Mouse (Mus musculus): ENCODE data around the gene Papss2. TPM values are rescaled to one million over a fixed set of nuclear protein-coding genes. Genes with fewer than 3 reads are reported as not detected.

Gene Papss2
- polyA plus RNA-seq, 1 experiment from 2014 or later, result 5.5 TPM

DNA sequence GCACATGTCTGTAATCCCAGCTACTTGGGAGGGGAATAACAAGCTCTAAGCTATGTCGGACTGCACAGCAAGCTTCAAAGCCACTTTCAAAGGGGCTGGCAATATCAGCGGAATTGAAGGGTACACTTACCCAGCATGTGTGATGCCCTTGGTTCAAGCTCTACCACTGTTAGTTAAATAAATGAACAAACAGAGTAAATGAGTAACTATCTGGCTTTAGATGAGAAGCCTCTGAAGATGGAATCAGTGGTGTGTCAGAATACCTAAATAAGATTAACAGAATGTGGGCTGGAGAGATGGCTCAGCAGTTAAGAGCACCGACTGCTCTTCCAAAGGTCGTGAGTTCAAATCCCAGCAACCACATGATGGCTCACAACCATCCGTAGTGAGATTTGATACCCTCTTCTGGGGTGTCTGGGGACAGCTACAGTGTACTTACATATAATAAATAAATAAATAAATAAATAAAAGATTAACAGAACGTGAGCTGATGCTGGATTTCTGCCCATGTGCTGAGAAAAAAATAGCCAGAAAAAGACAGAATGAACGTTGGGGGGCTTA is 33.1 kb downstream of the Papss2 start:
- Histone ChIP-seq H3K27me3 (ENCODE audit: control insufficient read depth, insufficient read depth, low read length) (no peaks in the 10 kb centered on the region), H3K4me1 (ENCODE audit: control insufficient read depth, insufficient read depth, low read length) (no peaks in the 10 kb centered on the region), H3K36me3 (replicated peaks; ENCODE audit: control insufficient read depth, insufficient read depth, low read depth, low read length) (no peaks in the 10 kb centered on the region), H3K4me3 (ENCODE audit: low read depth, low read length) (no peak overlapping the region), H3K9me3 (replicated peaks; ENCODE audit: control insufficient read depth, low read length) (no peaks in the 10 kb centered on the region), H3K27ac (replicated peaks; ENCODE audit: low read depth, low read length) (no peak overlapping the region), H3K9ac (replicated peaks; ENCODE audit: low read length) (no peak overlapping the region), H3K4me2 (ENCODE audit: low read depth, low read length) (no peak overlapping the region)
- DNase-seq (ENCODE audit: low spot score), result no peak
- 81% methylated on average over 7 of the region's 7 CpGs for WGBS
- ATAC-seq (replicated peaks; ENCODE audit: insufficient number of reproducible peaks, low FRiP score, low TSS enrichment, low read depth), result no peak

- WGBS, result 75% methylated on average over 8 of the region's 8 CpGs
- Histone ChIP-seq H3K9me3 (replicated peaks; ENCODE audit: control insufficient read depth, low read length) (no peaks in the 10 kb centered on the region), H3K27me3 (ENCODE audit: control insufficient read depth, insufficient read depth, low read length) (no peaks in the 10 kb centered on the region), H3K27ac (replicated peaks; ENCODE audit: low read depth, low read length) (no peak overlapping the region), H3K4me2 (ENCODE audit: low read depth, low read length) (no peak overlapping the region), H3K4me3 (ENCODE audit: low read depth, low read length) (no peak overlapping the region), H3K36me3 (replicated peaks; ENCODE audit: control insufficient read depth, insufficient read depth, low read depth, low read length) (no peaks in the 10 kb centered on the region), H3K4me1 (ENCODE audit: control insufficient read depth, insufficient read depth, low read length) (no peaks in the 10 kb centered on the region), H3K9ac (replicated peaks; ENCODE audit: low read length) (no peak overlapping the region)
- DNase-seq (ENCODE audit: low spot score) (no peak), ATAC-seq (replicated peaks; ENCODE audit: insufficient number of reproducible peaks, low FRiP score, low TSS enrichment, low read depth) (no peak)
Observed at GRCm38 (mm10) chr19:32634916-32635315, 39.3 kb downstream of the Papss2 start.

DNA sequence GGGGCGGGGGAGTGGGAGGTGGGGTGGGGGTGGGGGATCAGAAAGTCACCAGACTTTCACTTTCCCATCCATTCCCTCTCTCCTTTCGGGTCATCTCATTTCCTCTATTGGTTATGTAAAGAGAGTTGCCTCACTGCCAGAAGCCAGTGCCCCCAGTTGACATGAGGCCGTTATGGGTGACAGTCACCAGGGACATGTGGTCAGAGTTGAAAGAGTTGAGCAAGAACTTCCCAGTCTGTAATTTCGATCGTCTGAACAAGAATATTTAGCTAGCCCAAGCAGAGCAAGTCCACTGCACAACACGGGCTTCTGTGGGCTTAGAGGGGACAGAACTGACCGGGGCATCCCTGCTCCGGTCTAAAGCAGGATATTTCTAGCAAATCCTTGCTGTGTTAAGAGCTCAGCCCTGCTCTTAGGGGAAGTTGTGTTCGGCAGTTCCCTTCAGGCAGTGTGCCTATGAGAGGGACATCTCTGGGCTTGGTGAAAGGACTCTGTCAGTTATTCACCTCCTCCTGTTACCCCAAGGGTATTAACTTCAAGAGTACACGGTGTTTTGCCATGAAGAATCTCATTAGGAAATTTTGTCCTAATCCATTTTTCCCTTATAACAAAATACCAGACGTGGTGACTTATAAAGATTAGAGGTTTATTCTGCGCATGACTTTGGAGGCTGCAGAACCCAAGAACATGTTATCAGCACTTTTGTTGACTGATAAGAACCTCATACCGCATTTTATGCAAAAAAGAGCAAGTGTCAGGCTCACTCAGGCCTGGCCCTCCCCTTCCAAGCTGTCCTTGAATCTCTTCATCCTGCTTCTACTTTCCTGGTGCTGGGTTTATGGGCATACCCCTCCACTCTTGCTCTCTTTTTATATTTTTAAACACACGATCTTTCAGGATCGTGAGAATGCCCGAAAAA is 42.0 kb downstream of the Papss2 start:
- Histone ChIP-seq H3K9ac (replicated peaks; ENCODE audit: low read length) (no peak overlapping the region), H3K27ac (replicated peaks; ENCODE audit: low read depth, low read length) (no peak overlapping the region), H3K4me2 (ENCODE audit: low read depth, low read length) (no peak overlapping the region), H3K27me3 (ENCODE audit: control insufficient read depth, insufficient read depth, low read length) (no peaks in the 10 kb centered on the region), H3K4me1 (ENCODE audit: control insufficient read depth, insufficient read depth, low read length) (no peaks in the 10 kb centered on the region), H3K4me3 (ENCODE audit: low read depth, low read length) (no peak overlapping the region), H3K9me3 (replicated peaks; ENCODE audit: control insufficient read depth, low read length) (no peaks in the 10 kb centered on the region), H3K36me3 (replicated peaks; ENCODE audit: control insufficient read depth, insufficient read depth, low read depth, low read length) (no peaks in the 10 kb centered on the region)
- DNase-seq (ENCODE audit: low spot score) (no peak), ATAC-seq (replicated peaks; ENCODE audit: insufficient number of reproducible peaks, low FRiP score, low TSS enrichment, low read depth) (no peak)
- WGBS, result 70% methylated on average over 16 of the region's 16 CpGs

DNA sequence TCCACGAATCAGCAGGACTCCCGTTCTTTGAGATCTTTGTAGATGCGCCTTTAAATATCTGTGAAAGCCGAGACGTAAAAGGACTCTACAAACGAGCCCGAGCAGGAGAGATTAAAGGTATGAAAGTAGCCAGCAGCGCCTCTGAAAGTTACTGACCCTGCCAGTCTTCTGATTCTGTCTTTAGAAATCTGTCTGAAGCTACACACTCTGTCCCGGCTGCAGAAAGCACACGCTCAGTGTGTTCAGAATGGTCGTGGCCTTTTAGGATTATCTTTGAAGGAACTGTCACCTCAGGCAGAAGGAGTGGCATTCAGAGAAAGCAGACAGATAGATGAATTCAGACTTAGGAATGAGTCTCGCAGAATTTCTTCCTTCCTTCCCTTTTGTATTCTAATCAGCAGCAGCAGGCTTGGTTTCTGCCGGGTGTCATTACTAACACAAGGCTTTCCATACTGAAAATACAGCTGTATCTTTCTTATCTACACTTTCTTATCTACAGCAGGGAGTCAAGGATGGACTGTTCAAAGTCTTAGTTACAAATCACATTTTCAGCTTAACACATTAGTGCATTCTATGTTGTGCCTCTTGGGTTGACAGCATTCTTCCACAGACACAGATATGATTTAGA is 42.8 kb downstream of the Papss2 start:
- WGBS, result 52% methylated on average over 13 of the region's 13 CpGs

GRCm38 (mm10) chr19:32641535-32641934 is 45.9 kb downstream of the Papss2 start:
- DNase-seq (ENCODE audit: low spot score) (no peak), ATAC-seq (replicated peaks; ENCODE audit: insufficient number of reproducible peaks, low FRiP score, low TSS enrichment, low read depth) (no peak)
- H3K9ac ChIP-seq (replicated peaks; ENCODE audit: low read length), result no peak overlapping the region
- H3K36me3 ChIP-seq (replicated peaks; ENCODE audit: control insufficient read depth, insufficient read depth, low read depth, low read length), result no peaks in the 10 kb centered on the region
- no peak overlapping the region for H3K27ac ChIP-seq (replicated peaks; ENCODE audit: low read depth, low read length)
- H3K4me1 ChIP-seq (ENCODE audit: control insufficient read depth, insufficient read depth, low read length), result no peaks in the 10 kb centered on the region
- no peak overlapping the region for H3K4me2 ChIP-seq (ENCODE audit: low read depth, low read length)
- no peaks in the 10 kb centered on the region for H3K27me3 ChIP-seq (ENCODE audit: control insufficient read depth, insufficient read depth, low read length)
- no peaks in the 10 kb centered on the region; the same call in 1 of the 2 replicates for H3K9me3 ChIP-seq (replicated peaks; ENCODE audit: control insufficient read depth, low read length)
- 91% methylated on average over 7 of the region's 7 CpGs for WGBS
- no peak overlapping the region for H3K4me3 ChIP-seq (ENCODE audit: low read depth, low read length)

More for the DNA sequence above, 42.8 kb downstream of the Papss2 start:
- DNase-seq (ENCODE audit: low spot score) (no peak), ATAC-seq (replicated peaks; ENCODE audit: insufficient number of reproducible peaks, low FRiP score, low TSS enrichment, low read depth) (no peak)
- no peaks in the 10 kb centered on the region for H3K27me3 ChIP-seq (ENCODE audit: control insufficient read depth, insufficient read depth, low read length)
- no peak overlapping the region for H3K9ac ChIP-seq (replicated peaks; ENCODE audit: low read length)
- H3K4me1 ChIP-seq (ENCODE audit: control insufficient read depth, insufficient read depth, low read length), result no peaks in the 10 kb centered on the region
- H3K9me3 ChIP-seq (replicated peaks; ENCODE audit: control insufficient read depth, low read length), result no peaks in the 10 kb centered on the region
- no peak overlapping the region for H3K4me2 ChIP-seq (ENCODE audit: low read depth, low read length)
- no peak overlapping the region for H3K4me3 ChIP-seq (ENCODE audit: low read depth, low read length)
- H3K36me3 ChIP-seq (replicated peaks; ENCODE audit: control insufficient read depth, insufficient read depth, low read depth, low read length), result no peaks in the 10 kb centered on the region
- H3K27ac ChIP-seq (replicated peaks; ENCODE audit: low read depth, low read length), result no peak overlapping the region

DNA sequence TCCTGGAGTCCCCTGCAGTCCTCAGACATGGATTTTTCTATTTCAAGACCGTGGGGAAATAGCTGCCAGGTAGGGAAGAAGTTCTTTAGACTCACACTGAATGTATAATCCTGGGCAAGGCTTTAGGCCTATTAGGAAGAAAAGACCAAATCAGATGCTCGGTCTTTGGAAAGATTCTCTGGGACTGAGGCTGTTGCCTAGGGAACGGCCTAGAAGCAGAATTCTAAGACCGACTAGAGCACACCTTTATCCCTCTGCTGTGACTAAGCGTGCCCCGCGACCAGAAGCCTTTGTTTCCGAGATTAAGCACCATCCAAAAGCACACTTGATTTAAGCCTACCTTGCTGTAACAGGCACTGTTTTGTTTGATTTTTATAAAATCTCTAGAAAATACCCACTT is 46.4 kb downstream of the Papss2 start:
- H3K4me1 ChIP-seq (ENCODE audit: control insufficient read depth, insufficient read depth, low read length), result no peaks in the 10 kb centered on the region
- no peaks in the 10 kb centered on the region; the same call in 1 of the 2 replicates for H3K9me3 ChIP-seq (replicated peaks; ENCODE audit: control insufficient read depth, low read length)
- WGBS, result 72% methylated on average over 8 of the region's 8 CpGs
- H3K27me3 ChIP-seq (ENCODE audit: control insufficient read depth, insufficient read depth, low read length), result no peaks in the 10 kb centered on the region
- no peaks in the 10 kb centered on the region for H3K36me3 ChIP-seq (replicated peaks; ENCODE audit: control insufficient read depth, insufficient read depth, low read depth, low read length)
- H3K4me3 ChIP-seq (ENCODE audit: low read depth, low read length), result no peak overlapping the region
- ATAC-seq (replicated peaks; ENCODE audit: insufficient number of reproducible peaks, low FRiP score, low TSS enrichment, low read depth) (no peak), DNase-seq (ENCODE audit: low spot score) (no peak)
- H3K9ac ChIP-seq (replicated peaks; ENCODE audit: low read length), result no peak overlapping the region
- no peak overlapping the region for H3K4me2 ChIP-seq (ENCODE audit: low read depth, low read length)
- no peak overlapping the region for H3K27ac ChIP-seq (replicated peaks; ENCODE audit: low read depth, low read length)

GRCm38 (mm10) chr19:32643642-32644041 is 48.1 kb downstream of the Papss2 start:
- no peaks in the 10 kb centered on the region for H3K27me3 ChIP-seq (ENCODE audit: control insufficient read depth, insufficient read depth, low read length)
- DNase-seq (ENCODE audit: low spot score) (no peak), ATAC-seq (replicated peaks; ENCODE audit: insufficient number of reproducible peaks, low FRiP score, low TSS enrichment, low read depth) (no peak)
- H3K27ac ChIP-seq (replicated peaks; ENCODE audit: low read depth, low read length), result no peak overlapping the region
- H3K4me3 ChIP-seq (ENCODE audit: low read depth, low read length), result no peak overlapping the region
- no peaks in the 10 kb centered on the region; the same call in 1 of the 2 replicates for H3K9me3 ChIP-seq (replicated peaks; ENCODE audit: control insufficient read depth, low read length)
- no peak overlapping the region for H3K4me2 ChIP-seq (ENCODE audit: low read depth, low read length)
- no peak overlapping the region for H3K9ac ChIP-seq (replicated peaks; ENCODE audit: low read length)
- 94% methylated on average over 3 of the region's 3 CpGs for WGBS
- H3K36me3 ChIP-seq (replicated peaks; ENCODE audit: control insufficient read depth, insufficient read depth, low read depth, low read length), result no peaks in the 10 kb centered on the region
- no peaks in the 10 kb centered on the region for H3K4me1 ChIP-seq (ENCODE audit: control insufficient read depth, insufficient read depth, low read length)

DNA sequence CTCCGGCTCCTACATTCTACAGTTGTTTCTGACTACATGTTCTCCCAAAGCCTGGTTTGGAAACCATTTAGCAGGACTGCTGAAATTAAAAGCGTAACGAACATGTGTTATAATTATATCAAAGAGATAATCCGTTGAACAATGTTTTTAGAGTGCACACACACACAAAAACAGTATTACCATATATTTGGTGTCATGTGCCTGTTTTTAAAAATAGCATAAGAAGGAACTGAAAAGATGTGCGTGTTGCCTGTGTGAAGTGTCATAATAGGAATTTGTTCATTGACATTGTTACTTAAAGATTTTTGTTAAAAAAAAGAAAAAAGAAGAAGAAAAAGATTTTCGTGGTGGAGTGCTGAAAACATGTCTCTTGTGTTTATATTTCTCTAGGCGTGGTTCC is 50.3 kb downstream of the Papss2 start:
- DNase-seq (ENCODE audit: low spot score), result no peak
- H3K9me3 ChIP-seq (replicated peaks; ENCODE audit: control insufficient read depth, low read length), result no peaks in the 10 kb centered on the region; the same call in 1 of the 2 replicates
- no peak overlapping the region for H3K4me2 ChIP-seq (ENCODE audit: low read depth, low read length)
- 92% methylated on average over 7 of the region's 7 CpGs for WGBS
- no peaks in the 10 kb centered on the region for H3K36me3 ChIP-seq (replicated peaks; ENCODE audit: control insufficient read depth, insufficient read depth, low read depth, low read length)
- no peak overlapping the region for H3K9ac ChIP-seq (replicated peaks; ENCODE audit: low read length)
- no peak overlapping the region for H3K4me3 ChIP-seq (ENCODE audit: low read depth, low read length)
- H3K4me1 ChIP-seq (ENCODE audit: control insufficient read depth, insufficient read depth, low read length), result no peaks in the 10 kb centered on the region
- no peak overlapping the region for H3K27ac ChIP-seq (replicated peaks; ENCODE audit: low read depth, low read length)
- no peaks in the 10 kb centered on the region for H3K27me3 ChIP-seq (ENCODE audit: control insufficient read depth, insufficient read depth, low read length)
- no peak for ATAC-seq (replicated peaks; ENCODE audit: insufficient number of reproducible peaks, low FRiP score, low TSS enrichment, low read depth)

Measured in embryonic facial prominence, embryonic 11.5 days (tissue).